8 mouse cellular contexts compared by ENCODE assay signal in genomic region chr12:64967470-64967869, GRCm38 (mm10). TPM values are rescaled to one million over a fixed set of nuclear protein-coding genes. Genes with fewer than 3 reads are reported as not detected.
DNase-seq lines count a peak whose midpoint lies in the region; ATAC-seq and TF ChIP-seq lines count a peak whose summit lies in the region.

No protein-coding gene starts in this region.

- H3K27me3 ChIP-seq in ES-Bruce4 (ENCODE audit: control insufficient read depth, insufficient read depth, low read length, poor library complexity, severe bottlenecking): no peaks in the 10 kb centered on the region
- H3K27me3 ChIP-seq in embryonic facial prominence, embryonic 13.5 days: no peaks in the 10 kb centered on the region
- no peaks in the 10 kb centered on the region for H3K27me3 ChIP-seq in hindbrain, embryonic 13.5 days
- H3K27me3 ChIP-seq in liver, adult 2 months (ENCODE audit: control insufficient read depth, insufficient read depth, low read length): no peaks in the 10 kb centered on the region
- no peaks in the 10 kb centered on the region for H3K27me3 ChIP-seq in neural tube, embryonic 12.5 days (replicated peaks)

- no peak for TF ChIP-seq POLR2A in ES-Bruce4 (IDR thresholded peaks at IDR 0.05; ENCODE audit: insufficient read depth, low read length)
- no peak for TF ChIP-seq POLR2A in liver, adult 2 months (IDR thresholded peaks at IDR 0.05; ENCODE audit: extremely low read depth, insufficient read depth, low read length)

- H3K9me3 ChIP-seq in ES-Bruce4 (replicated peaks; ENCODE audit: control insufficient read depth, insufficient read depth, low read length, poor library complexity, severe bottlenecking): no peaks in the 10 kb centered on the region
- H3K9me3 ChIP-seq in embryonic facial prominence, embryonic 13.5 days: no peaks in the 10 kb centered on the region
- H3K9me3 ChIP-seq in hindbrain, embryonic 13.5 days: no peaks in the 10 kb centered on the region
- no peaks in the 10 kb centered on the region for H3K9me3 ChIP-seq in neural tube, embryonic 12.5 days

- peaks cover 5% of the 10 kb centered on the region; the same call in 1 of the 2 replicates for H3K36me3 ChIP-seq in ES-Bruce4 (ENCODE audit: control insufficient read depth, insufficient read depth, low read length, poor library complexity, severe bottlenecking)
- H3K36me3 ChIP-seq in embryonic facial prominence, embryonic 13.5 days: no peaks in the 10 kb centered on the region; the same call in 1 of the 2 replicates
- H3K36me3 ChIP-seq in hindbrain, embryonic 13.5 days: no peaks in the 10 kb centered on the region
- peaks cover 2% of the 10 kb centered on the region; the same call in 1 of the 2 replicates for H3K36me3 ChIP-seq in liver, adult 2 months (ENCODE audit: control insufficient read depth, insufficient read depth, low read length)
- H3K36me3 ChIP-seq in neural tube, embryonic 12.5 days: no peaks in the 10 kb centered on the region

- H3K9ac ChIP-seq in ES-Bruce4 (ENCODE audit: low read depth, poor library complexity, severe bottlenecking): peak overlapping the region; percentile 78
- peak overlapping the region; percentile 90 for H3K9ac ChIP-seq in embryonic facial prominence, embryonic 13.5 days
- peak overlapping the region; percentile 94 for H3K9ac ChIP-seq in hindbrain, embryonic 13.5 days
- H3K9ac ChIP-seq in liver, adult 2 months (ENCODE audit: low read depth, low read length): peak overlapping the region; percentile 0
- H3K9ac ChIP-seq in neural tube, embryonic 12.5 days: peak overlapping the region; percentile 82

- 1% methylated on average over 9 of the region's 9 CpGs for WGBS in embryonic facial prominence, embryonic 13.5 days
- 1% methylated on average over 9 of the region's 9 CpGs for WGBS in hindbrain, embryonic 13.5 days
- WGBS in liver, adult 2 months: under 1% methylated on average over 9 of the region's 9 CpGs
- 1% methylated on average over 9 of the region's 9 CpGs for WGBS in neural tube, embryonic 12.5 days

- H3K79me2 ChIP-seq in liver, adult 2 months (ENCODE audit: control insufficient read depth, insufficient read depth, low read length): peaks cover 4% of the 10 kb centered on the region; the same call in 1 of the 2 replicates

- H3K4me1 ChIP-seq in ES-Bruce4 (ENCODE audit: control insufficient read depth, insufficient read depth, low read length): peaks cover 1% of the 10 kb centered on the region
- peaks cover 43% of the 10 kb centered on the region for H3K4me1 ChIP-seq in embryonic facial prominence, embryonic 13.5 days
- peaks cover 63% of the 10 kb centered on the region for H3K4me1 ChIP-seq in hindbrain, embryonic 13.5 days (replicated peaks)
- peaks cover 11% of the 10 kb centered on the region for H3K4me1 ChIP-seq in liver, adult 2 months (ENCODE audit: control insufficient read depth, insufficient read depth, low read length)
- peaks cover 44% of the 10 kb centered on the region for H3K4me1 ChIP-seq in neural tube, embryonic 12.5 days

- no peak for TF ChIP-seq EP300 in ES-Bruce4 (IDR thresholded peaks at IDR 0.05; ENCODE audit: insufficient read depth, low read depth, low read length)

- peak overlapping the region; percentile 96 for H3K4me2 ChIP-seq in embryonic facial prominence, embryonic 13.5 days
- H3K4me2 ChIP-seq in hindbrain, embryonic 13.5 days: peak overlapping the region; percentile 98
- H3K4me2 ChIP-seq in neural tube, embryonic 12.5 days (replicated peaks): peak overlapping the region; percentile 99

- H3K4me3 ChIP-seq in ES-Bruce4 (ENCODE audit: low read depth, low read length): peak overlapping the region; percentile 67
- peak overlapping the region; percentile 89 for H3K4me3 ChIP-seq in embryonic facial prominence, embryonic 13.5 days
- peak overlapping the region; percentile 94 for H3K4me3 ChIP-seq in hindbrain, embryonic 13.5 days
- H3K4me3 ChIP-seq in liver, adult 2 months (ENCODE audit: insufficient read depth, low read depth, low read length): peak overlapping the region; percentile 43
- H3K4me3 ChIP-seq in neural tube, embryonic 12.5 days: peak overlapping the region; percentile 68

- TF ChIP-seq CTCF in ES-Bruce4 (IDR thresholded peaks at IDR 0.05; ENCODE audit: low read depth, low read length): no peak
- TF ChIP-seq CTCF in liver, adult 2 months (IDR thresholded peaks at IDR 0.05; ENCODE audit: low read depth, low read length): no peak

- H3K27ac ChIP-seq in ES-Bruce4 (ENCODE audit: insufficient read depth, low read length): no peak overlapping the region
- H3K27ac ChIP-seq in embryonic facial prominence, embryonic 13.5 days: no peak overlapping the region
- no peak overlapping the region for H3K27ac ChIP-seq in hindbrain, embryonic 13.5 days
- no peak overlapping the region for H3K27ac ChIP-seq in liver, adult 2 months (replicated peaks; ENCODE audit: insufficient read depth, low read depth, low read length)
- H3K27ac ChIP-seq in neural tube, embryonic 12.5 days: no peak overlapping the region

- DNase-seq in adrenal gland, adult (ENCODE audit: inconsistent age in 2 of 2, low spot score in 1 of 2): peak; percentile 25 to 74
- DNase-seq in adrenal gland, postnatal 25 days: no peak
- peak; percentile 75 for DNase-seq in liver, adult 2 months (ENCODE audit: extremely low read depth, low read depth, low spot score)
- DNase-seq in right cerebral cortex, postnatal 4 days: no peak

- no peak for ATAC-seq in embryonic facial prominence, embryonic 13.5 days (ENCODE audit: insufficient number of reproducible peaks, insufficient read depth, low FRiP score, low TSS enrichment, low read depth)
- no peak for ATAC-seq in hindbrain, embryonic 13.5 days (ENCODE audit: low FRiP score)
- ATAC-seq in neural tube, embryonic 12.5 days (ENCODE audit: low FRiP score, low read depth): no peak

RNA-seq across cellular contexts. Expression of gene Togaram1, which starts 1.9 kb away (rescaled TPM):
- 36.8 and 37.1 TPM in 2 replicates for total RNA-seq in adrenal gland, postnatal 25 days (2021)
- polyA plus RNA-seq in ES-Bruce4 (2011; ENCODE audit: insufficient read depth, insufficient read length, low read depth, missing spikeins): 51.4 and 52.8 TPM in 2 replicates
- 31.6 and 32.8 TPM in 2 replicates for polyA plus RNA-seq in embryonic facial prominence, embryonic 13.5 days (2015; fragmentation: Nextera tagmentation; extraction: Ambion mirVana)
- polyA plus RNA-seq in hindbrain, embryonic 13.5 days (2015; fragmentation: Nextera tagmentation; extraction: Ambion mirVana): 24.1 and 24.7 TPM in 2 replicates
- total RNA-seq in liver, adult 2 months (2014; rRNA removed): 14.4 and 14.6 TPM in 2 replicates
- 2.0 and 2.2 TPM in 2 replicates for polyA plus RNA-seq in liver, adult 2 months (2012; rRNA removed)
- 25.8 and 26.6 TPM in 2 replicates for polyA plus RNA-seq in neural tube, embryonic 12.5 days (2016; fragmentation: Nextera tagmentation; extraction: Ambion mirVana)

RNA-seq across cellular contexts. Expression of gene Klhl28, which starts 2.1 kb away (rescaled TPM):
- 13.0 and 14.5 TPM in 2 replicates for total RNA-seq in adrenal gland, postnatal 25 days (2021)
- polyA plus RNA-seq in ES-Bruce4 (2011; ENCODE audit: insufficient read depth, insufficient read length, low read depth, missing spikeins): 19.8 and 20.2 TPM in 2 replicates
- polyA plus RNA-seq in embryonic facial prominence, embryonic 13.5 days (2015; fragmentation: Nextera tagmentation; extraction: Ambion mirVana): 14.0 and 15.6 TPM in 2 replicates
- polyA plus RNA-seq in hindbrain, embryonic 13.5 days (2015; fragmentation: Nextera tagmentation; extraction: Ambion mirVana): 29.0 and 30.4 TPM in 2 replicates
- total RNA-seq in liver, adult 2 months (2014; rRNA removed): 5.8 and 6.2 TPM in 2 replicates
- 0.81 and 1.6 TPM in 2 replicates for polyA plus RNA-seq in liver, adult 2 months (2012; rRNA removed)
- polyA plus RNA-seq in neural tube, embryonic 12.5 days (2016; fragmentation: Nextera tagmentation; extraction: Ambion mirVana): 19.4 and 22.5 TPM in 2 replicates

RNA-seq across cellular contexts. Expression of gene Gm527, which starts 49.8 kb away (rescaled TPM):
- total RNA-seq in adrenal gland, postnatal 25 days (2021): 5.1 and 8.2 TPM in 2 replicates
- polyA plus RNA-seq in ES-Bruce4 (2011; ENCODE audit: insufficient read depth, insufficient read length, low read depth, missing spikeins): 13.0 and 13.2 TPM in 2 replicates
- 2.3 and 3.5 TPM in 2 replicates for polyA plus RNA-seq in embryonic facial prominence, embryonic 13.5 days (2015; fragmentation: Nextera tagmentation; extraction: Ambion mirVana)
- 2.4 and 4.9 TPM in 2 replicates for polyA plus RNA-seq in hindbrain, embryonic 13.5 days (2015; fragmentation: Nextera tagmentation; extraction: Ambion mirVana)
- 1.3 and 1.7 TPM in 2 replicates for total RNA-seq in liver, adult 2 months (2014; rRNA removed)
- polyA plus RNA-seq in liver, adult 2 months (2012; rRNA removed): 0.27 and 0.34 TPM in 2 replicates
- polyA plus RNA-seq in neural tube, embryonic 12.5 days (2016; fragmentation: Nextera tagmentation; extraction: Ambion mirVana): 3.9 and 5.6 TPM in 2 replicates

Comparison
In these comparisons a context has a peak if more than half of its experiments do, and no peak if none do; other contexts are left out.
1. DNase-seq: peak in adrenal gland, adult (2 of 2) and liver, adult 2 months (single experiment); none in adrenal gland, postnatal 25 days (single experiment) and right cerebral cortex, postnatal 4 days (single experiment).
2. H3K4me3 ChIP-seq: peak in every context shown above with its lines; median percentile 94 in hindbrain, embryonic 13.5 days; 89 in embryonic facial prominence, embryonic 13.5 days; 68 in neural tube, embryonic 12.5 days; 67 in ES-Bruce4; 43 in liver, adult 2 months.
3. H3K9ac ChIP-seq: peak in every context shown above with its lines; median percentile 94 in hindbrain, embryonic 13.5 days; 90 in embryonic facial prominence, embryonic 13.5 days; 82 in neural tube, embryonic 12.5 days; 78 in ES-Bruce4; 0 in liver, adult 2 months.
4. Peak in every context shown above with its lines, with median percentiles within 50 percentile points of each other: H3K4me2 ChIP-seq.